Mouse (Mus musculus) myocyte (in vitro differentiated cells): ENCODE data around the gene Mamdc2.

Experiments used
- POLR2A ChIP-seq: IDR thresholded peaks from one replicate; pipeline ENCODE4 v1.6.1; 2011; ENCODE audit warnings: low read depth, mild to moderate bottlenecking, control low read depth, moderate library complexity; ENCODE audit not compliant: insufficient read length
- TCF12 ChIP-seq: IDR thresholded peaks from one replicate; pipeline ENCODE4 v1.6.1; 2011; ENCODE audit warnings: mild to moderate bottlenecking, control low read depth; ENCODE audit not compliant: poor library complexity, insufficient read depth, severe bottlenecking

- no peak for TF ChIP-seq POLR2A
- no peak for TF ChIP-seq TCF12
These were observed 49.1 kb upstream of the Mamdc2 start for GRCm38 (mm10) chr19:23497171-23497917.
